Mouse (Mus musculus) bone marrow macrophage, adult 2 months (primary cell): ENCODE measurements around the gene Etv1.

Experiments
- CTCF ChIP-seq: IDR thresholded peaks from 2 replicates; pipeline ENCODE4 v1.5.1; 2012; ENCODE audit warnings: low read depth, mild to moderate bottlenecking, low read length, moderate library complexity
- POLR2A ChIP-seq: IDR thresholded peaks from 2 replicates; pipeline ENCODE4 v1.6.1; 2012; ENCODE audit warnings: mild to moderate bottlenecking, low read depth, low read length, borderline replicate concordance

- TF ChIP-seq POLR2A (no peak), CTCF (no peak)
Observed at GRCm38 (mm10) chr12:38793697-38794096, 14.5 kb downstream of the Etv1 start.
